Mouse (Mus musculus): Measurements from ENCODE around the gene Atp6v1c2. TPM values are rescaled to one million over a fixed set of nuclear protein-coding genes. Genes with fewer than 3 reads are reported as not detected.

Gene Atp6v1c2
- polyA plus RNA-seq, 1 experiment from 2014 or later: not detected

GRCm38 (mm10) chr12:17255602-17256001, 73.6 kb downstream of the Atp6v1c2 start:
- H3K27ac ChIP-seq (ENCODE audit: low read length): no peak overlapping the region
- 64% methylated on average over 6 of the region's 6 CpGs for WGBS (ENCODE audit: insufficient replicate concordance)
- ATAC-seq (ENCODE audit: low read depth): no peak
- H3K4me3 ChIP-seq (ENCODE audit: low read depth, low read length): no peak overlapping the region
- H3K27me3 ChIP-seq (ENCODE audit: control insufficient read depth, insufficient read depth, low read depth, low read length): no peaks in the 10 kb centered on the region; the same call in 1 of the 2 replicates
- no peaks in the 10 kb centered on the region for H3K4me1 ChIP-seq (ENCODE audit: control insufficient read depth, low read depth, low read length)
- H3K9me3 ChIP-seq (replicated peaks; ENCODE audit: control insufficient read depth, low read length): no peaks in the 10 kb centered on the region
- no peaks in the 10 kb centered on the region for H3K36me3 ChIP-seq (ENCODE audit: control insufficient read depth, insufficient read depth)
- H3K9ac ChIP-seq (ENCODE audit: low read depth, low read length): no peak overlapping the region
- no peak overlapping the region for H3K4me2 ChIP-seq (ENCODE audit: low read depth, low read length)

- Histone ChIP-seq H3K9me3 (replicated peaks; ENCODE audit: control insufficient read depth, low read length) (no peaks in the 10 kb centered on the region), H3K27ac (ENCODE audit: low read length) (no peak overlapping the region), H3K9ac (ENCODE audit: low read depth, low read length) (no peak overlapping the region), H3K4me2 (ENCODE audit: low read depth, low read length) (no peak overlapping the region), H3K27me3 (ENCODE audit: control insufficient read depth, insufficient read depth, low read depth, low read length) (no peaks in the 10 kb centered on the region; the same call in 1 of the 2 replicates), H3K4me3 (ENCODE audit: low read depth, low read length) (no peak overlapping the region), H3K36me3 (ENCODE audit: control insufficient read depth, insufficient read depth) (no peaks in the 10 kb centered on the region), H3K4me1 (ENCODE audit: control insufficient read depth, low read depth, low read length) (no peaks in the 10 kb centered on the region)
- ATAC-seq (ENCODE audit: low read depth): no peak
- 10% methylated on average over 9 of the region's 9 CpGs for WGBS (ENCODE audit: insufficient replicate concordance)
Observed at GRCm38 (mm10) chr12:17253069-17253468, 76.1 kb downstream of the Atp6v1c2 start.

- H3K27me3 ChIP-seq (ENCODE audit: control insufficient read depth, insufficient read depth, low read depth, low read length): no peaks in the 10 kb centered on the region; the same call in 1 of the 2 replicates
- H3K4me2 ChIP-seq (ENCODE audit: low read depth, low read length): no peak overlapping the region
- no peak overlapping the region for H3K4me3 ChIP-seq (ENCODE audit: low read depth, low read length)
- no peaks in the 10 kb centered on the region for H3K36me3 ChIP-seq (ENCODE audit: control insufficient read depth, insufficient read depth)
- H3K9me3 ChIP-seq (replicated peaks; ENCODE audit: control insufficient read depth, low read length): no peaks in the 10 kb centered on the region
- no peak for ATAC-seq (ENCODE audit: low read depth)
- H3K27ac ChIP-seq (ENCODE audit: low read length): no peak overlapping the region
- no peak overlapping the region for H3K9ac ChIP-seq (ENCODE audit: low read depth, low read length)
- WGBS (ENCODE audit: insufficient replicate concordance): 51% methylated on average over 8 of the region's 8 CpGs
- H3K4me1 ChIP-seq (ENCODE audit: control insufficient read depth, low read depth, low read length): no peaks in the 10 kb centered on the region
Observed at GRCm38 (mm10) chr12:17250962-17251361, 78.2 kb downstream of the Atp6v1c2 start.

GRCm38 (mm10) chr12:17242041-17242440, 87.1 kb downstream of the Atp6v1c2 start:
- ATAC-seq (ENCODE audit: low read depth): no peak
- no peaks in the 10 kb centered on the region for H3K4me1 ChIP-seq (ENCODE audit: control insufficient read depth, low read depth, low read length)
- no peak overlapping the region for H3K9ac ChIP-seq (ENCODE audit: low read depth, low read length)
- no peaks in the 10 kb centered on the region for H3K27me3 ChIP-seq (ENCODE audit: control insufficient read depth, insufficient read depth, low read depth, low read length)
- no peaks in the 10 kb centered on the region for H3K9me3 ChIP-seq (replicated peaks; ENCODE audit: control insufficient read depth, low read length)
- no peak overlapping the region for H3K27ac ChIP-seq (ENCODE audit: low read length)
- H3K4me2 ChIP-seq (ENCODE audit: low read depth, low read length): no peak overlapping the region
- H3K36me3 ChIP-seq (ENCODE audit: control insufficient read depth, insufficient read depth): no peaks in the 10 kb centered on the region
- H3K4me3 ChIP-seq (ENCODE audit: low read depth, low read length): no peak overlapping the region

- Histone ChIP-seq H3K4me1 (ENCODE audit: control insufficient read depth, low read depth, low read length) (no peaks in the 10 kb centered on the region), H3K27me3 (ENCODE audit: control insufficient read depth, insufficient read depth, low read depth, low read length) (no peaks in the 10 kb centered on the region), H3K4me3 (ENCODE audit: low read depth, low read length) (no peak overlapping the region), H3K27ac (ENCODE audit: low read length) (no peak overlapping the region), H3K9ac (ENCODE audit: low read depth, low read length) (no peak overlapping the region), H3K4me2 (ENCODE audit: low read depth, low read length) (no peak overlapping the region), H3K36me3 (ENCODE audit: control insufficient read depth, insufficient read depth) (no peaks in the 10 kb centered on the region), H3K9me3 (replicated peaks; ENCODE audit: control insufficient read depth, low read length) (no peaks in the 10 kb centered on the region)
- no peak for ATAC-seq (ENCODE audit: low read depth)
- 78% methylated on average over 9 of the region's 9 CpGs for WGBS (ENCODE audit: insufficient replicate concordance)
Observed at GRCm38 (mm10) chr12:17241614-17242013, 87.5 kb downstream of the Atp6v1c2 start.

GRCm38 (mm10) chr12:17241016-17241415, 88.1 kb downstream of the Atp6v1c2 start:
- no peak overlapping the region for H3K9ac ChIP-seq (ENCODE audit: low read depth, low read length)
- no peaks in the 10 kb centered on the region for H3K9me3 ChIP-seq (replicated peaks; ENCODE audit: control insufficient read depth, low read length)
- H3K27ac ChIP-seq (ENCODE audit: low read length): no peak overlapping the region
- H3K4me1 ChIP-seq (ENCODE audit: control insufficient read depth, low read depth, low read length): no peaks in the 10 kb centered on the region
- H3K4me3 ChIP-seq (ENCODE audit: low read depth, low read length): no peak overlapping the region
- H3K27me3 ChIP-seq (ENCODE audit: control insufficient read depth, insufficient read depth, low read depth, low read length): no peaks in the 10 kb centered on the region
- WGBS (ENCODE audit: insufficient replicate concordance): 71% methylated on average over 2 of the region's 2 CpGs
- no peak for ATAC-seq (ENCODE audit: low read depth)
- no peaks in the 10 kb centered on the region for H3K36me3 ChIP-seq (ENCODE audit: control insufficient read depth, insufficient read depth)
- H3K4me2 ChIP-seq (ENCODE audit: low read depth, low read length): no peak overlapping the region

- no peak overlapping the region for H3K27ac ChIP-seq (ENCODE audit: low read length)
- no peak overlapping the region for H3K4me3 ChIP-seq (ENCODE audit: low read depth, low read length)
- no peaks in the 10 kb centered on the region for H3K4me1 ChIP-seq (ENCODE audit: control insufficient read depth, low read depth, low read length)
- H3K9me3 ChIP-seq (replicated peaks; ENCODE audit: control insufficient read depth, low read length): no peaks in the 10 kb centered on the region
- H3K9ac ChIP-seq (ENCODE audit: low read depth, low read length): no peak overlapping the region
- H3K27me3 ChIP-seq (ENCODE audit: control insufficient read depth, insufficient read depth, low read depth, low read length): no peaks in the 10 kb centered on the region
- H3K36me3 ChIP-seq (ENCODE audit: control insufficient read depth, insufficient read depth): no peaks in the 10 kb centered on the region
- H3K4me2 ChIP-seq (ENCODE audit: low read depth, low read length): no peak overlapping the region
- no peak for ATAC-seq (ENCODE audit: low read depth)
Observed at GRCm38 (mm10) chr12:17239428-17239688, 89.8 kb downstream of the Atp6v1c2 start.

- 36% methylated on average over 12 of the region's 12 CpGs for WGBS (ENCODE audit: insufficient replicate concordance)
- Histone ChIP-seq H3K36me3 (ENCODE audit: control insufficient read depth, insufficient read depth) (no peaks in the 10 kb centered on the region), H3K27me3 (ENCODE audit: control insufficient read depth, insufficient read depth, low read depth, low read length) (no peaks in the 10 kb centered on the region), H3K4me3 (ENCODE audit: low read depth, low read length) (no peak overlapping the region), H3K9ac (ENCODE audit: low read depth, low read length) (no peak overlapping the region), H3K9me3 (replicated peaks; ENCODE audit: control insufficient read depth, low read length) (no peaks in the 10 kb centered on the region), H3K4me2 (ENCODE audit: low read depth, low read length) (no peak overlapping the region), H3K4me1 (ENCODE audit: control insufficient read depth, low read depth, low read length) (no peaks in the 10 kb centered on the region), H3K27ac (ENCODE audit: low read length) (no peak overlapping the region)
- ATAC-seq (ENCODE audit: low read depth): no peak
Observed at GRCm38 (mm10) chr12:17238588-17239427, 90.4 kb downstream of the Atp6v1c2 start.

GRCm38 (mm10) chr12:17235535-17236313, 93.4 kb downstream of the Atp6v1c2 start:
- H3K27ac ChIP-seq (ENCODE audit: low read length): no peak overlapping the region
- no peak overlapping the region for H3K9ac ChIP-seq (ENCODE audit: low read depth, low read length)
- no peak for ATAC-seq (ENCODE audit: low read depth)
- H3K36me3 ChIP-seq (ENCODE audit: control insufficient read depth, insufficient read depth): no peaks in the 10 kb centered on the region
- H3K4me1 ChIP-seq (ENCODE audit: control insufficient read depth, low read depth, low read length): no peaks in the 10 kb centered on the region
- no peak overlapping the region for H3K4me3 ChIP-seq (ENCODE audit: low read depth, low read length)
- no peak overlapping the region for H3K4me2 ChIP-seq (ENCODE audit: low read depth, low read length)
- H3K9me3 ChIP-seq (replicated peaks; ENCODE audit: control insufficient read depth, low read length): no peaks in the 10 kb centered on the region
- no peaks in the 10 kb centered on the region for H3K27me3 ChIP-seq (ENCODE audit: control insufficient read depth, insufficient read depth, low read depth, low read length)
- 44% methylated on average over 11 of the region's 11 CpGs for WGBS (ENCODE audit: insufficient replicate concordance)

Data from liver, embryonic 16.5 days (tissue).